11 mouse cellular contexts compared by ENCODE assay signal in the genomic region with DNA sequence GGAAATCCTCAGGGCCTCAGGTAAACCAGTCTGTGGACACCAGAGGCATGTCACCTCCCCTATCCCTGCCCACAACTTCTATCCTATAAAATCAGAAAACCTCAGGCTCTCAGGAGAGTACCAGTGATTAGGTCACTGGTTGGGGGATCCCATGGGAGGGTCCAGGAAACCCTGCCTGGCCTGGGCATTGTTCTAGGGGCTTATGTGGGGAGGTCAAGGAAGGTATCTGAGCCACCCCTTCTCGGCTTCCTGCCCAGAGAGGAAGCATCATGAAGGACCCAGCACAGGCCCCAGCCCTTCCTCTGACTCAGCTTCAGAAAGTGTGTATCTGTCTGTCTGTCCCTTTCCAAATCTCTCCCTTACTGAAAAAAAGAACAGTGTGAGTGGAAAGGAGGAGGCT. TPM values are rescaled to one million over a fixed set of nuclear protein-coding genes. Genes with fewer than 3 reads are reported as not detected.
DNase-seq lines count a peak whose midpoint lies in the region; ATAC-seq and TF ChIP-seq lines count a peak whose summit lies in the region.
"Had no signal": no experiment of that assay in that cellular context is flagged by ENCODE, and none has a peak within 500 bp of the region (broad histone marks: within the 10 kb centered on the region; RNA-seq: fewer than 3 reads in every experiment).

No protein-coding gene starts in this region.

- no peak for TF ChIP-seq CTCF in lung, embryonic 14.5 days (IDR thresholded peaks at IDR 0.05; ENCODE audit: low read depth)

- H3K4me3 ChIP-seq in lung, embryonic 14.5 days (ENCODE audit: low read depth, low read length), result no peak overlapping the region

- peak overlapping the region; percentile 99 for H3K4me2 ChIP-seq in lung, embryonic 14.5 days

- WGBS in lung, embryonic 14.5 days, result 48% methylated on average over 1 of the region's 1 CpGs

- no peak overlapping the region for H3K9ac ChIP-seq in lung, embryonic 14.5 days

- intact Hi-C loops in heart, postnatal 36 days (cut with DNase I), result loop anchor here (2.0 kb wide), 1 partner anchor 47 kb away; a partner anchor contains a TSS

- H3K36me3 ChIP-seq in lung, embryonic 14.5 days (ENCODE audit: insufficient read depth), result peaks cover 28% of the 10 kb centered on the region; the same call in 1 of the 2 replicates

- DNase-seq in lung, embryonic 14.5 days, result peak; percentile 14
- no peak for DNase-seq in lung, postnatal 25 days (ENCODE audit: low spot score)
- peak; percentile 59 to 75 for DNase-seq in heart, adult 9 months (ENCODE audit: low spot score in 2 of 2)
- DNase-seq in heart, postnatal 36 days, result peak; percentile 32 to 41
- DNase-seq in lung, postnatal 36 days, result peak; percentile 47
- no peak for DNase-seq in right cerebral cortex, postnatal 10 days (ENCODE audit: low spot score in 2 of 2)
- no peak for DNase-seq in c-Kit-positive CD71-positive TER-119-positive erythroid progenitor cells, embryonic 14.5 days (ENCODE audit: low spot score)
- DNase-seq: thymus, adult 2 months had no signal

- no peak for ATAC-seq in lung, embryonic 14.5 days (ENCODE audit: insufficient read depth)
- ATAC-seq: Patski had no signal

- H3K4me1 ChIP-seq in lung, embryonic 14.5 days (ENCODE audit: insufficient read depth), result no peaks in the 10 kb centered on the region

- no peaks in the 10 kb centered on the region for H3K27me3 ChIP-seq in lung, embryonic 14.5 days (ENCODE audit: insufficient read depth, low read length)
- H3K27me3 ChIP-seq: Patski had no signal

- H3K9me3 ChIP-seq in lung, embryonic 14.5 days (ENCODE audit: low read depth, low read length), result no peaks in the 10 kb centered on the region

- H3K27ac ChIP-seq in lung, embryonic 14.5 days (ENCODE audit: low read depth), result no peak overlapping the region

RNA-seq across cellular contexts. Expression of a gene that starts 1.9 kb away (rescaled TPM):
- polyA plus RNA-seq in lung, embryonic 14.5 days (2014; fragmentation: Nextera tagmentation; extraction: Ambion mirVana), result 32.7 and 36.7 TPM in 2 replicates
- total RNA-seq in heart, postnatal 36 days (2021), result 10 to 100 TPM; 56.5 to 62.6 TPM

RNA-seq across cellular contexts. Expression of a gene that starts 10.1 kb away (rescaled TPM):
- polyA plus RNA-seq in lung, embryonic 14.5 days (2014; fragmentation: Nextera tagmentation; extraction: Ambion mirVana), result 24.6 and 27.0 TPM in 2 replicates
- total RNA-seq in heart, postnatal 36 days (2021), result under 1 TPM; 0.19 to 0.22 TPM
- total RNA-seq: liver, adult 2 months; neutrophil, adult 5-6 weeks had no signal

RNA-seq across cellular contexts. Expression of a gene that starts 13.9 kb away (rescaled TPM):
- polyA plus RNA-seq in lung, embryonic 14.5 days (2014; fragmentation: Nextera tagmentation; extraction: Ambion mirVana), result 0.17 TPM in 1 of 2 replicates, not detected in the other
- total RNA-seq in heart, postnatal 36 days (2021), result not detected
- total RNA-seq: liver, adult 2 months; neutrophil, adult 5-6 weeks had no signal
- polyA plus RNA-seq: liver, adult 2 months had no signal

RNA-seq across cellular contexts. Expression of a gene that starts 17.1 kb away (rescaled TPM):
- 0.11 TPM in 1 of 2 replicates, not detected in the other for polyA plus RNA-seq in lung, embryonic 14.5 days (2014; fragmentation: Nextera tagmentation; extraction: Ambion mirVana)
- not detected for total RNA-seq in heart, postnatal 36 days (2021)
- total RNA-seq: liver, adult 2 months; neutrophil, adult 5-6 weeks had no signal

RNA-seq across cellular contexts. Expression of a gene that starts 25.2 kb away (rescaled TPM):
- 4.7 and 5.8 TPM in 2 replicates for polyA plus RNA-seq in lung, embryonic 14.5 days (2014; fragmentation: Nextera tagmentation; extraction: Ambion mirVana)
- total RNA-seq in heart, postnatal 36 days (2021), result not detected
- total RNA-seq: liver, adult 2 months; neutrophil, adult 5-6 weeks had no signal
- polyA plus RNA-seq: liver, adult 2 months had no signal

Comparison
In these comparisons a context has a peak if more than half of its experiments do, and no peak if none do; other contexts are left out.
1. DNase-seq: peak in lung, embryonic 14.5 days (single experiment), heart, adult 9 months (2 of 2), heart, postnatal 36 days (2 of 2) and lung, postnatal 36 days (single experiment); none in lung, postnatal 25 days (single experiment), right cerebral cortex, postnatal 10 days (0 of 2) and c-Kit-positive CD71-positive TER-119-positive erythroid progenitor cells, embryonic 14.5 days (single experiment).